Mouse (Mus musculus): ENCODE measurements around the gene Hhipl1. TPM values are rescaled to one million over a fixed set of nuclear protein-coding genes. Genes with fewer than 3 reads are reported as not detected.
A peak's percentile ranks its signal among the peaks of the same experiment; 100 is the strongest.

The Hhipl1 gene
- polyA plus RNA-seq, 1 experiment from 2014 or later = 1.8 TPM

DNA sequence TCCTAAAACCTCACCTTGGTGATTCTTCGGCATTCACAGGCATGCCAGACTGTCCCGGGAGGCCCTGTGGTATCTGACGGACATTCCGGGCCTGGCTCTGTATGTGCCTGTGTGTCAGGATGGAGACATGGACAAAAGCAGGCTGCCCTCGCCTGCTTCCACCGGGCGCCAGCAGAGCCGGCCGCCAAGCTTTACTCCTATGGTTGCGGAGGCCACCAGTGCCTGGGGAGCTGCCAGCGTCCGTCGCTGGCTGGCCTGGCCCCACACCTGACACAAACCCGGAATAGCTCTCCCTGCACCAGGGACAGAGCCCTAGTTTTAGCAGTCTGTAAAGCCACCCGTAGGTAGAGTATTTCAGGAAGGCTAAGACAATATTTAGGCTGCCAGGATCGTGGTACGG is 66.2 kb downstream of the Hhipl1 start:
- H3K9ac ChIP-seq (replicated peaks) = no peak overlapping the region
- ATAC-seq (replicated peaks) = no peak

DNA sequence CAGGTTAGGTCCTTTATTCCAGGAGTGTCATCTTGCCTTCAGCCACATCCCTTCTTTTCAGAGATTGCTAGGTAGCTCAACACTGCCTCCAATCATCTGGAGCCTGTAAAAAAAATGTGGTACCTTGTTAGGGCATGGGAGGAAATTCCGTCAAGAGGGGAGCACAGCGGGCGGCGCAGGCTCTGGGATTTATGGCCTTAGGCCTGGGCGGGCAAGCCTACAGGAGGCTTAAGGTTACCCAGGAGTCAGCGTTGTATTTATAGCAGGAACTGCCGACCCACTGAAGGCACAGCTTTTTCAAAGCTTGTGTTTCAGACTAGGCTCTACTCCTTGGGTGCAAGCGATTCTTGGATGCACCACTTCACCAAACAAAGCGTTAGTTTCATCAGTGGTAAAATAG is 67.5 kb downstream of the Hhipl1 start:
- Histone ChIP-seq H3K4me1 (no peaks in the 10 kb centered on the region), H3K4me2 (replicated peaks) (no peak overlapping the region), H3K27ac (replicated peaks) (no peak overlapping the region), H3K27me3 (no peaks in the 10 kb centered on the region), H3K36me3 (no peaks in the 10 kb centered on the region), H3K9ac (replicated peaks) (no peak overlapping the region), H3K4me3 (no peak overlapping the region), H3K9me3 (no peaks in the 10 kb centered on the region)
- 80% methylated on average over 9 of the region's 9 CpGs for WGBS
- ATAC-seq (replicated peaks) = no peak

More for the DNA sequence above, 66.2 kb downstream of the Hhipl1 start:
- Histone ChIP-seq H3K36me3 (no peaks in the 10 kb centered on the region), H3K27ac (replicated peaks) (no peak overlapping the region), H3K4me1 (no peaks in the 10 kb centered on the region), H3K27me3 (no peaks in the 10 kb centered on the region), H3K9me3 (no peaks in the 10 kb centered on the region), H3K4me2 (replicated peaks) (no peak overlapping the region), H3K4me3 (no peak overlapping the region)
- WGBS = 65% methylated on average over 17 of the region's 17 CpGs

DNA sequence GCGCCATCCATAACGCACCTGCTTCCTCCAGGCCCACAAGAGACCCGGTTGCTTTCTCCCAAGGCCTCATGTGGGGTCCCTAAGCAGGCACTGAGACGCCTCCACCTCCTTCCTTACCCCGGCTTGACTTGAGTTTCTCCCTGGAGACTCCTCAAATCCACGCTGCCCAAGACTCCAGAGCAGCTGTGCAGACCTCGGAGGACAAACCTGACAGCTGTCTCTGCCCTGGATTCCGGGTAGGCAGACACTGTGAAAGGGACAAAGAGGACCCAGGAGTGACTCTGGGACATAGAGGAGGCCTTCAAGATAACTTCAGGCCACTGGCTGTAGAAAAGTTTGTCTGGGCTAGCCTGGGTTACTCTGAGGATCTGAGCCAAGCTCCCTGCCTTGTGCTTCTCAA is 68.6 kb downstream of the Hhipl1 start:
- Histone ChIP-seq H3K27me3 (no peaks in the 10 kb centered on the region), H3K4me1 (no peaks in the 10 kb centered on the region), H3K36me3 (no peaks in the 10 kb centered on the region), H3K9me3 (no peaks in the 10 kb centered on the region), H3K4me3 (no peak overlapping the region), H3K4me2 (replicated peaks) (no peak overlapping the region), H3K27ac (replicated peaks) (no peak overlapping the region), H3K9ac (replicated peaks) (no peak overlapping the region)
- no peak for ATAC-seq (replicated peaks)
- 84% methylated on average over 8 of the region's 8 CpGs for WGBS

DNA sequence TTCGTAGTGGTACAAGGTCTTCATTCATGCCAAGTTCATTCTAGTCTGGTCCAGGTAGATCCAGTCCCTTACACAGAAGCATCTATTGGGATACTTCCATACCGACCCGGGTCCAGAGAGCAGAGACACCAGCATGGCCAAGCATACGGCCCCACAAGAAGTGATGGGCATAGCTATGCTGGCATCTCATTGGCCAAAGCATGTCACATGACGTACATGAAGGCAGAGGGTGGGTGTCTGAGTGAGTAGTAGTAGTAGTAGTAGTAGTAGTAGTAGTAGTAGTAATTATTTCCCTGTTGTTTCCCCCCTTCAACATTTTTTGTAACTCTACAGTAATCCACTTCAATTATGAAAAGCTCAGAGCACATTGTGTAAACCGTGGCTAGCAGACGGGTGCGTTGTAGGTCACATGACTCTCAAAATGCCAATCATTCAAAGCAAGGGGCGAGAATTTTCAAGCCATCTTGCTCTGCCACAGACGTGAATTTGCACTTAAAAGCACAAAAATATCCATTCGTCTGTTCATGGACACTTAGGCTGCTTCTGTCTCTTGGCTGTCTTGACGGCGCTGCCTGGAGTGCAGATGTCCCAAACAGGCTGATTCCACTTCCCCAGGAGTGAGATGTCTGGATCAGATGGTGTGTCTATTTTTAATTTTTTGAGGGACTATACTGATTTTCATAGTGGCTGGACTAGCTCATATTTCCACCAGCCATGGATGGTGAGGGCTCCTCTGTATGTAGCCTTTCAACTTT is 72.5 kb downstream of the Hhipl1 start:
- H3K27ac ChIP-seq (replicated peaks) = peak overlapping the region; percentile 75
- WGBS = 69% methylated on average over 13 of the region's 13 CpGs
- H3K27me3 ChIP-seq = no peaks in the 10 kb centered on the region
- ATAC-seq (replicated peaks) = peak; percentile 48; the same call in 1 of the 2 replicates
- no peaks in the 10 kb centered on the region for H3K36me3 ChIP-seq
- no peaks in the 10 kb centered on the region for H3K9me3 ChIP-seq
- H3K4me3 ChIP-seq = no peak overlapping the region
- no peak overlapping the region for H3K4me2 ChIP-seq (replicated peaks)
- no peaks in the 10 kb centered on the region for H3K4me1 ChIP-seq
- no peak overlapping the region for H3K9ac ChIP-seq (replicated peaks)

Other genes starting within 250 kb of the Hhipl1 start
- 98.3 and 108 TPM in 2 replicates for gene Setd3, start 127.0 kb upstream of the Hhipl1 start, polyA plus RNA-seq (2015; fragmentation: Nextera tagmentation; extraction: Ambion mirVana)
- 3.3 and 3.7 TPM in 2 replicates for gene Ccnk, start 126.7 kb upstream of the Hhipl1 start, polyA plus RNA-seq (2015; fragmentation: Nextera tagmentation; extraction: Ambion mirVana)
- 14.3 and 16.3 TPM in 2 replicates for gene Ccdc85c, start 30.8 kb upstream of the Hhipl1 start, polyA plus RNA-seq (2015; fragmentation: Nextera tagmentation; extraction: Ambion mirVana)
- 19.8 and 22.6 TPM in 2 replicates for gene Cyp46a1, start 28.1 kb downstream of the Hhipl1 start, polyA plus RNA-seq (2015; fragmentation: Nextera tagmentation; extraction: Ambion mirVana)
- gene Eml1, start 64.7 kb downstream of the Hhipl1 start, polyA plus RNA-seq (2015; fragmentation: Nextera tagmentation; extraction: Ambion mirVana) = 58.6 and 65.7 TPM in 2 replicates
- gene Evl, start 248.4 kb downstream of the Hhipl1 start, polyA plus RNA-seq (2015; fragmentation: Nextera tagmentation; extraction: Ambion mirVana) = 206 and 213 TPM in 2 replicates

Measured in forebrain, embryonic 15.5 days (tissue).